13 mouse cellular contexts compared by ENCODE assay signal in genomic region chr5:134974294-134974693, GRCm38 (mm10). TPM values are rescaled to one million over a fixed set of nuclear protein-coding genes. Genes with fewer than 3 reads are reported as not detected.
DNase-seq lines count a peak whose midpoint lies in the region; ATAC-seq and TF ChIP-seq lines count a peak whose summit lies in the region.
"Had no signal": no experiment of that assay in that cellular context is flagged by ENCODE, and none has a peak within 500 bp of the region (broad histone marks: within the 10 kb centered on the region; RNA-seq: fewer than 3 reads in every experiment).

No protein-coding gene starts in this region.

- no peaks in the 10 kb centered on the region for H3K36me3 ChIP-seq in heart, embryonic 15.5 days
- no peaks in the 10 kb centered on the region for H3K36me3 ChIP-seq in stomach, embryonic 14.5 days (ENCODE audit: control insufficient read depth, insufficient read depth, low read length)
- H3K36me3 ChIP-seq: midbrain, embryonic 15.5 days had no signal

- H3K4me3 ChIP-seq in heart, embryonic 15.5 days = no peak overlapping the region
- no peak overlapping the region for H3K4me3 ChIP-seq in lung, adult 2 months (replicated peaks; ENCODE audit: extremely low read depth, low read depth, low read length)
- no peak overlapping the region for H3K4me3 ChIP-seq in stomach, embryonic 14.5 days (ENCODE audit: low read depth, low read length)
- H3K4me3 ChIP-seq: gastrocnemius, adult 2 months; midbrain, embryonic 15.5 days had no signal

- TF ChIP-seq POLR2A in lung, adult 2 months (IDR thresholded peaks at IDR 0.05; ENCODE audit: borderline replicate concordance, extremely low read depth, low read depth, low read length) = peak; percentile 25; the same call in 1 of the 2 replicates

- WGBS in heart, embryonic 15.5 days = 10% methylated on average over 7 of the region's 7 CpGs
- WGBS in lung, adult 2 months = 20% methylated on average over 7 of the region's 7 CpGs
- WGBS in stomach, embryonic 14.5 days = 24% methylated on average over 7 of the region's 7 CpGs

- no peak for DNase-seq in heart, adult 9 months (ENCODE audit: low spot score in 2 of 2)
- DNase-seq in lung, adult 2 months = no peak
- DNase-seq in left cerebral cortex, adult 18-20 months (ENCODE audit: low spot score in 2 of 2) = no peak
- DNase-seq in yolk sac, embryonic 10.5 days (ENCODE audit: low spot score) = no peak
- DNase-seq in spleen, postnatal 36 days (ENCODE audit: low spot score in 2 of 2) = no peak
- DNase-seq: gastrocnemius, adult 2 months had no signal

- H3K9me3 ChIP-seq in heart, embryonic 15.5 days (replicated peaks) = no peaks in the 10 kb centered on the region
- H3K9me3 ChIP-seq in stomach, embryonic 14.5 days (ENCODE audit: control insufficient read depth, low read depth, low read length) = no peaks in the 10 kb centered on the region
- H3K9me3 ChIP-seq: midbrain, embryonic 15.5 days had no signal

- H3K9ac ChIP-seq in heart, embryonic 15.5 days = no peak overlapping the region
- H3K9ac ChIP-seq in stomach, embryonic 14.5 days (replicated peaks; ENCODE audit: low read depth, low read length) = no peak overlapping the region
- H3K9ac ChIP-seq: midbrain, embryonic 15.5 days had no signal

- 0 out of 2 replicates have a peak overlapping the region, but pooled peaks have one; percentile 20 for H3K27ac ChIP-seq in heart, embryonic 15.5 days
- 0 out of 2 replicates have a peak overlapping the region, but pooled peaks have one; percentile 27 for H3K27ac ChIP-seq in stomach, embryonic 14.5 days (ENCODE audit: low read length)
- H3K27ac ChIP-seq: gastrocnemius, adult 2 months; midbrain, embryonic 15.5 days had no signal

- TF ChIP-seq CTCF in lung, adult 2 months (IDR thresholded peaks at IDR 0.05; ENCODE audit: insufficient read depth, low read length) = no peak

- H3K27me3 ChIP-seq in heart, embryonic 15.5 days = no peaks in the 10 kb centered on the region
- H3K27me3 ChIP-seq in stomach, embryonic 14.5 days (ENCODE audit: control insufficient read depth, insufficient read depth, low read length) = no peaks in the 10 kb centered on the region

- no peak overlapping the region for H3K4me2 ChIP-seq in heart, embryonic 15.5 days
- H3K4me2 ChIP-seq in stomach, embryonic 14.5 days (replicated peaks; ENCODE audit: low read depth, low read length) = no peak overlapping the region
- H3K4me2 ChIP-seq: midbrain, embryonic 15.5 days had no signal

- ATAC-seq in heart, embryonic 15.5 days (replicated peaks; ENCODE audit: insufficient number of reproducible peaks, insufficient read depth, low FRiP score, low read depth) = peak; percentile 68
- peak; percentile 78 for ATAC-seq in granulocyte monocyte progenitor cell, adult 5-6 weeks (replicated peaks; ENCODE audit: poor library complexity, severe bottlenecking)
- peak; percentile 79 for ATAC-seq in stomach, embryonic 14.5 days (ENCODE audit: insufficient number of reproducible peaks, insufficient read depth, low FRiP score, low read depth)
- ATAC-seq: CD4-positive, CD25-positive, alpha-beta regulatory T cell, adult 4 months; hindbrain, embryonic 16.5 days; midbrain, embryonic 15.5 days had no signal

- H3K4me1 ChIP-seq in heart, embryonic 15.5 days (replicated peaks) = peaks cover 7% of the 10 kb centered on the region
- peaks cover 7% of the 10 kb centered on the region for H3K4me1 ChIP-seq in lung, adult 2 months (ENCODE audit: control insufficient read depth, insufficient read depth, low read length)
- no peaks in the 10 kb centered on the region for H3K4me1 ChIP-seq in stomach, embryonic 14.5 days (ENCODE audit: control insufficient read depth, insufficient read depth, low read length)
- H3K4me1 ChIP-seq: midbrain, embryonic 15.5 days had no signal

RNA-seq across cellular contexts. Expression of gene Cldn3, which starts 11.7 kb away (rescaled TPM):
- polyA plus RNA-seq in heart, embryonic 15.5 days (2015; fragmentation: Nextera tagmentation; extraction: Ambion mirVana) = 7.7 and 18.1 TPM in 2 replicates
- total RNA-seq in granulocyte monocyte progenitor cell, adult 5-6 weeks (2014; fragmentation: Nextera tagmentation) = not detected in 2 replicates
- not detected in 2 replicates for total RNA-seq in granulocyte monocyte progenitor cell, adult 5-6 weeks (2017)
- 333 and 552 TPM in 2 replicates for polyA plus RNA-seq in lung, adult 2 months (2012; rRNA removed)
- 69.7 and 71.2 TPM in 2 replicates for polyA plus RNA-seq in stomach, embryonic 14.5 days (2014; fragmentation: Nextera tagmentation; extraction: Ambion mirVana)
- under 1 TPM in 1 of 2 experiments, not detected in 1; 0.49 TPM for total RNA-seq in left cerebral cortex, adult 18-20 months (2021)
- total RNA-seq: gastrocnemius, adult 2 months had no signal
- polyA plus RNA-seq: CD4-positive, CD25-positive, alpha-beta regulatory T cell, adult 4 months had no signal

RNA-seq across cellular contexts. Expression of gene Cldn4, which starts 27.6 kb away (rescaled TPM):
- polyA plus RNA-seq in heart, embryonic 15.5 days (2015; fragmentation: Nextera tagmentation; extraction: Ambion mirVana) = 1.1 and 4.2 TPM in 2 replicates
- not detected in 2 replicates for total RNA-seq in granulocyte monocyte progenitor cell, adult 5-6 weeks (2014; fragmentation: Nextera tagmentation)
- not detected in 2 replicates for total RNA-seq in granulocyte monocyte progenitor cell, adult 5-6 weeks (2017)
- 9.2 and 18.9 TPM in 2 replicates for polyA plus RNA-seq in lung, adult 2 months (2012; rRNA removed)
- 91.5 and 93.9 TPM in 2 replicates for polyA plus RNA-seq in stomach, embryonic 14.5 days (2014; fragmentation: Nextera tagmentation; extraction: Ambion mirVana)
- not detected for total RNA-seq in left cerebral cortex, adult 18-20 months (2021)
- total RNA-seq: gastrocnemius, adult 2 months; left cerebral cortex, postnatal 25 days had no signal
- polyA plus RNA-seq: hindbrain, embryonic 16.5 days; midbrain, embryonic 15.5 days had no signal

RNA-seq across cellular contexts. Expression of gene Abhd11, which starts 34.7 kb away (rescaled TPM):
- polyA plus RNA-seq in heart, embryonic 15.5 days (2015; fragmentation: Nextera tagmentation; extraction: Ambion mirVana) = 70.0 and 74.5 TPM in 2 replicates
- total RNA-seq in granulocyte monocyte progenitor cell, adult 5-6 weeks (2014; fragmentation: Nextera tagmentation) = 102 and 115 TPM in 2 replicates
- total RNA-seq in granulocyte monocyte progenitor cell, adult 5-6 weeks (2017) = 56.8 and 75.0 TPM in 2 replicates
- polyA plus RNA-seq in lung, adult 2 months (2012; rRNA removed) = 66.9 and 78.4 TPM in 2 replicates
- 73.3 and 80.6 TPM in 2 replicates for polyA plus RNA-seq in stomach, embryonic 14.5 days (2014; fragmentation: Nextera tagmentation; extraction: Ambion mirVana)
- 10 to 100 TPM; 34.3 to 38.1 TPM for total RNA-seq in left cerebral cortex, adult 18-20 months (2021)

RNA-seq across cellular contexts. Expression of gene Mettl27, which starts 42.1 kb away (rescaled TPM):
- 6.6 and 11.7 TPM in 2 replicates for polyA plus RNA-seq in heart, embryonic 15.5 days (2015; fragmentation: Nextera tagmentation; extraction: Ambion mirVana)
- total RNA-seq in granulocyte monocyte progenitor cell, adult 5-6 weeks (2014; fragmentation: Nextera tagmentation) = 1.7 and 3.9 TPM in 2 replicates
- total RNA-seq in granulocyte monocyte progenitor cell, adult 5-6 weeks (2017) = 1.2 and 2.2 TPM in 2 replicates
- polyA plus RNA-seq in lung, adult 2 months (2012; rRNA removed) = 16.3 and 23.2 TPM in 2 replicates
- 22.1 and 26.3 TPM in 2 replicates for polyA plus RNA-seq in stomach, embryonic 14.5 days (2014; fragmentation: Nextera tagmentation; extraction: Ambion mirVana)
- 1 to 10 TPM; 7.4 to 9.7 TPM for total RNA-seq in left cerebral cortex, adult 18-20 months (2021)

RNA-seq across cellular contexts. Expression of gene Stx1a, which starts 49.0 kb away (rescaled TPM):
- polyA plus RNA-seq in heart, embryonic 15.5 days (2015; fragmentation: Nextera tagmentation; extraction: Ambion mirVana) = 6.2 and 10.2 TPM in 2 replicates
- 1.2 and 3.6 TPM in 2 replicates for total RNA-seq in granulocyte monocyte progenitor cell, adult 5-6 weeks (2014; fragmentation: Nextera tagmentation)
- total RNA-seq in granulocyte monocyte progenitor cell, adult 5-6 weeks (2017) = not detected in 2 replicates
- 10.6 and 11.7 TPM in 2 replicates for polyA plus RNA-seq in lung, adult 2 months (2012; rRNA removed)
- 17.4 and 17.7 TPM in 2 replicates for polyA plus RNA-seq in stomach, embryonic 14.5 days (2014; fragmentation: Nextera tagmentation; extraction: Ambion mirVana)
- 100 to 1,000 TPM; 309 to 311 TPM for total RNA-seq in left cerebral cortex, adult 18-20 months (2021)
